Mouse (Mus musculus) hindbrain, postnatal 0 days (tissue): Measurements from ENCODE around the gene Gls2. TPM values are rescaled to one million over a fixed set of nuclear protein-coding genes. Genes with fewer than 3 reads are reported as not detected.
A peak's percentile ranks its signal among the peaks of the same experiment; 100 is the strongest.
"Not testable (repeated sequence)": the region's sequence is repeated elsewhere in the genome, so short reads cannot be mapped to it uniquely, and the experiment has no call there.

Source experiments
- ATAC-seq: fragments of 200-750 bp; cut with Nextera tagmentation; 2 replicates; pipeline ENCODE4 v1.8.0; 2017; ENCODE audit warnings: mild to moderate bottlenecking, moderate TSS enrichment, moderate library complexity
- DNase-seq: peaks from one replicate; pipeline ENCODE4 v3.0.0-alpha.2; 2015; ENCODE audit warnings: low spot score
- H3K27ac ChIP-seq: fragments of 300-500 bp; sonication (generic); 2 replicates; pipeline ENCODE4 v1.5.1; 2014; ENCODE audit warnings: mild to moderate bottlenecking
- H3K27me3 ChIP-seq: fragments of 300-500 bp; sonication (generic); 2 replicates; pipeline ENCODE4 v1.6.1; 2014; ENCODE audit warnings: low read length, mixed read lengths; ENCODE audit not compliant: insufficient read depth
- H3K36me3 ChIP-seq: fragments of 300-500 bp; sonication (generic); 2 replicates; pipeline ENCODE4 v1.6.1; 2014; ENCODE audit warnings: low read length, mixed read lengths; ENCODE audit not compliant: insufficient read depth
- H3K4me1 ChIP-seq: fragments of 300-500 bp; sonication (generic); 2 replicates; pipeline ENCODE4 v1.6.1; 2014; ENCODE audit warnings: antibody characterized with exemption, low read length, mixed read lengths; ENCODE audit not compliant: insufficient read depth
- H3K4me2 ChIP-seq: fragments of 300-500 bp; sonication (generic); 2 replicates; pipeline ENCODE4 v1.6.1; 2014; ENCODE audit warnings: low read depth, mild to moderate bottlenecking, low read length, moderate library complexity, mixed read lengths
- H3K4me3 ChIP-seq: fragments of 300-500 bp; sonication (generic); 2 replicates; pipeline ENCODE4 v1.5.1; 2014; ENCODE audit warnings: low read length
- H3K9ac ChIP-seq: fragments of 300-500 bp; sonication (generic); replicated peaks from 2 replicates; pipeline ENCODE4 v1.6.1; 2014; ENCODE audit warnings: mild to moderate bottlenecking, low read length, moderate library complexity, mixed read lengths
- H3K9me3 ChIP-seq: fragments of 300-500 bp; sonication (generic); 2 replicates; pipeline ENCODE4 v1.6.1; 2016; ENCODE audit warnings: low read length, mixed read lengths
- CTCF ChIP-seq: IDR thresholded peaks from 2 replicates; pipeline ENCODE4 v1.5.1; 2016; ENCODE audit warnings: antibody characterized with exemption, control low read depth, low read depth
- WGBS: fragments of 180-500 bp; shearing (Covaris S2); extraction: QIAGEN DNeasy Blood & Tissue Kit; methylation state at CpG from one replicate; pipeline ENCODE4 v1.1.7; 2014; 5-methylcytosine and 5-hydroxymethylcytosine counted together
- polyA plus RNA-seq: library from polyadenylated mRNA; unstranded; fragments of >200 nt; fragmentation: Nextera tagmentation; extraction: Ambion mirVana; gene quantifications from 2 replicates; pipeline ENCODE4 v1.2.1, GENCODE M21; 2015
- total RNA-seq: library from RNA; depleted of rRNA; stranded (reverse); fragments of >200 nt; gene quantifications from 2 replicates; pipeline ENCODE4 v1.2.3, GENCODE M21; 2014

Gls2 gene
- total and polyA plus RNA-seq, 2 experiments from 2014 or later: 1.7 to 1.9 TPM

DNA sequence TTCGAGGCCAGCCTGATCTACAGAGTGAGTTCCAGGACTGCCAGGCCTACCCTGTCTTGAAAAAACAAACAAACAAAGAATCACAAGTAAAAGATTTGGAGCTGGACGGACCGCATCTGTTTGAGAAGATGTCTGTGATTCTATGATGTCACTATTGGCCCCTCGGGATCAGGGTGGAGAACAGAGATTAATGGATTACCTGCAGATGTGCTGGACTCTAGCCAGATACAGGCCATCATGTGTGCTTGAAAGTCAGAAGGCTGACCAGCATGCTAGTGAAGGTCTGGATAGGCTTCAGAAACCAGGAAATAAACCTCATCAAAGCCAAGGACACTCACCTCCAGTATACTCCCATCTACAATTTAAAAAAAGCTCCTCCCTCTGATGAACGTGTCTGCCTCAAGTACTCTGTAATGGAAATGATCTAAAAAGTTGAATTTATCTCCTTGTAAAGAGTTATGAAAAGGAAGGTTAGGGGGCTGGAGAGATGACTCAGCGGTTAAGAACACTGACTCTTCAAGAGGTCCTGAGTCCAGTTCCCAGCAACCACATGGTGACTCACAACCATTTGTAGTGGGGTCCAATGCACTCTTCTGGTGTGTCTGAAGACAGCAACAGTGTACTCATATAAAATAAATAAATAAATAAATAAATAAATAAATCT lies 8.8 kb upstream of the Gls2 start:
- Histone ChIP-seq H3K4me2 (no peak overlapping the region), H3K9me3 (no peaks in the 10 kb centered on the region), H3K27me3 (no peaks in the 10 kb centered on the region), H3K4me3 (no peak overlapping the region), H3K9ac (no peak overlapping the region), H3K27ac (no peak overlapping the region), H3K36me3 (no peaks in the 10 kb centered on the region), H3K4me1 (no peaks in the 10 kb centered on the region)
- ATAC-seq: no peak
- no peak for TF ChIP-seq CTCF
- 77% methylated on average over 6 of the region's 6 CpGs for WGBS
- DNase-seq: no peak

DNA sequence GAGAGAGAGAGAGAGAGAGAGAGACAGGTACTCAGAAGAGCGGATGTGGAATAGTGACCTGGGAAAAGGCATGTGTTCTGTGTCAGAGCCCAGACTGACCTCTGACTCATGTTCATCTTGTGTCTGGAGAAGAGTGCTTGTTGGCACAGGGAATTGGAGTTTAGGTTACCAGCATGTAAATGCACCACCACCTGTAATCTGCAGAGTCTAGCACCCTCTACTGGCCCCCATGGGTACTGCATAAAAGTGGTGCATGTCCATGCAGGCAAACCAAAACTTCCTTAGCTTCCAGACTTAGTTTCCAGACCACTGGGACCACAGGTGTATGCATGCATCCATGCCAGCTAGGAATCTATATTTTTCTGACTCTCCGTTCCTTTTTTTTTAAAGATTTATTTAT lies 8.3 kb upstream of the Gls2 start:
- Histone ChIP-seq H3K36me3 (no peaks in the 10 kb centered on the region), H3K9ac (no peak overlapping the region), H3K27me3 (no peaks in the 10 kb centered on the region), H3K4me3 (no peak overlapping the region), H3K27ac (no peak overlapping the region), H3K9me3 (no peaks in the 10 kb centered on the region), H3K4me2 (no peak overlapping the region), H3K4me1 (no peaks in the 10 kb centered on the region)
- 58% methylated on average over 2 of the region's 2 CpGs for WGBS
- DNase-seq: peak; percentile 88
- ATAC-seq: no peak
- peak; percentile 96 for TF ChIP-seq CTCF

DNA sequence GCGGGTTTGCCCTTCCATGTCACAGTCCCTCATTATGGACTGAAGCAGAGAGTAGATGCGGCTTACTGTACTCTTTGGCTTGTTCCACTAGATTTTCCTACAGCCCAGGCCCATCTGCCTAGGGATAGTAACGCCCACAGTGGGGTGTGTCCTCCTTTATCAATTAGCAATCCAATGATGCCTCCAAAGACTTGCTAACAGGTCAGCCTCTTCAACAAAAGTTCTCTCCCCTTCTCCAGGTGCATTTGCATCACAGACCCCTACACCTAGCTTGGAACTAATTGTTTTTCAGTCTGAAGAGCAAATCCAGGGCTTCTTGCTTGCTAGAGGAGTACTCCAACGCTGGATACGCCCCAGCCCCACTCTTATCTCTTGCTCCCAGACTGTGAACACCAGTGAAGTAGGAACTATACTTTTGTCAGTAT lies 7.1 kb upstream of the Gls2 start:
- 68% methylated on average over 5 of the region's 5 CpGs for WGBS
- ATAC-seq: no peak
- no peak for TF ChIP-seq CTCF

DNA sequence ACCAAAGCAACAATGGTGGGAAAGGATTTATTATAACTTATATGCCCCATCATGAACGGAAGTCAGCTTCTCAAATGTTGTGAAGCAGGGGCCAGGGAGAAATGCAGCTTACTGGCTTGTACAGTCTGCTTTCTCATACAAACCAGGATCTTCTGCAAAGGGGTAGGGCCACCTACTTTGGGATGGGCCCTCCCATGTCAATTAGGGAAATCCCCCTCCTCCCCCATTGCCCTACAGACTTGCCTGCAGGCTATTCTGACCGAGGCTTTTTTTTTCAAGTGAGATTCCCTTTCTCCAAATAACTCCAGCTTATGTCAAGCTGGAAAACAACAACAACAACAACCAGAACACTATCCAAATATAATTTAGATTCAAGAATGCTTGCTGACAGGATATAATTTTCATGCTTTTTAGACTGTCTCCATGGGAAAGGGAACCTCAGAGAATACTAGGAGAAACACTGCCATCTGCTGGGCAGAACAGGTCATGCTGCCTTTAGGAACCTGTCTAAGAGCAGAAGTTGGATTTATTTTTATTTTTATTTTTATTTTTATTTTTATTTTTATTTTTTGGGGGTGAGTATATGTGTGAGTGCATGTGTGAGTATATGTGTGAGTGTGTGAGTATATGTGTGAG lies 5.9 kb upstream of the Gls2 start:
- 40% methylated on average over 2 of the region's 2 CpGs for WGBS
- peak; percentile 88 for DNase-seq
- H3K4me3 ChIP-seq: no peak overlapping the region
- no peak overlapping the region for H3K4me2 ChIP-seq
- ATAC-seq: no peak
- TF ChIP-seq CTCF: peak; percentile 78
- no peaks in the 10 kb centered on the region for H3K36me3 ChIP-seq
- no peaks in the 10 kb centered on the region for H3K9me3 ChIP-seq
- H3K27ac ChIP-seq: no peak overlapping the region
- H3K4me1 ChIP-seq: no peaks in the 10 kb centered on the region
- H3K27me3 ChIP-seq: no peaks in the 10 kb centered on the region
- H3K9ac ChIP-seq: no peak overlapping the region

More for the DNA sequence above, 7.1 kb upstream of the Gls2 start:
- Histone ChIP-seq H3K4me2 (no peak overlapping the region), H3K9ac (no peak overlapping the region), H3K27me3 (no peaks in the 10 kb centered on the region), H3K9me3 (no peaks in the 10 kb centered on the region), H3K4me3 (no peak overlapping the region), H3K27ac (no peak overlapping the region), H3K4me1 (no peaks in the 10 kb centered on the region), H3K36me3 (no peaks in the 10 kb centered on the region)
- DNase-seq: no peak

DNA sequence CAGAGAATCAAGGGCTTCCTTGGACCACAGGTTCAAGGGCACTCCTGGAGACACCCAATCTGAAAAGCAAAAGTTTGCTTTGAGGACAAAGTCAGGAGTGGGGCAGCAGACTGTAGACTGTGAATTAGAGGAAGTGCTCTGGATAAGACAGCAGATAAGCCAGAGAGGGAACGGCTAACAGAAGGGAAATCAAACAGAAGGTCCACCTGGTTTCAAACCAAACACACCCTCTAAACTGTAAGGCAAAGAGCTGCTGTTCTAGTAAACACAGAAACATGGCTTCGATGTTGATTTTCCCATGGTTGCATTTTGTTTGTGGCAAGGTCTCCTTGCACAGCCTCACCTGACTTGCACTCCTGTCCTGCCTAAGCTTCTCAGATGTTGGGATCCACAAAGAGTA lies 2.8 kb upstream of the Gls2 start:
- 82% methylated on average over 2 of the region's 2 CpGs for WGBS

DNA sequence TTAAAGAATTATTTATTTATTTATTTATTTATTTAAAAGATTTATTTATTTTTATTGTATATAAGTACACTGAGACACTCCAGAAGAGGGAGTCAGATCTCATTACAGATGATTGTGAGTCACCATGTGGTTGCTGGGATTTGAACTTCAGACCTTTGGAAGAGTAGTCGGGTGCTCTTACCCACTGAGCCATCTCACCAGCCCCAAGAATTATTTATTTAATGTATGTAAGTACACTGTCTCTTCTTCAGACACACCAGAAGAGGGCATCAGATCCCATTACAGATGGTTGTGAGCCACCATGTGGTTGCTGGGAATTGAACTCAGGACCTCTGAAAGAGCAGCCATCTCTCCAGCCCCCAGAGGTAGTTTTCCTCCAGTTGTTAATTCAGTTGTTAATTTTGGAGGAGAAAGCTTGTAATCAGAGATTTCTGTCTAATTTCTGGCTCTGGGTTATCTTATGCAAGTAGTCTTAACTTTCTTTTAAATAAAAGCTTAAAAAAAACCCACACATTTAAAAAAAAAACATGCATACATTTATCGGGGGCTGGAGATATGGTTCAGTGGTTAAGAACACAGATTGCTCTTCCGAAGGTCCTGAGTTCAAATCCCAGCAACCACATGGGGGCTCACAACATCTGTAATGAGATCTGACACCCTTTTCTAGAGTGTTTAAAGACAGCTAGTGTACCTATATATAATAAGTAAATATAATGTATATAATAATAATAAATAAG lies 2.1 kb upstream of the Gls2 start:
- not testable (repeated sequence) for H3K27ac ChIP-seq, H3K36me3 ChIP-seq, ATAC-seq, DNase-seq, H3K9ac ChIP-seq, H3K27me3 ChIP-seq, H3K4me3 ChIP-seq, H3K4me1 ChIP-seq, H3K4me2 ChIP-seq, H3K9me3 ChIP-seq
- WGBS: 90% methylated on average over 3 of the region's 3 CpGs

More for the DNA sequence above, 2.8 kb upstream of the Gls2 start:
- ATAC-seq (no peak), DNase-seq (no peak)
- no peak overlapping the region for H3K4me2 ChIP-seq
- H3K27me3 ChIP-seq: no peaks in the 10 kb centered on the region
- TF ChIP-seq CTCF: no peak
- no peaks in the 10 kb centered on the region for H3K9me3 ChIP-seq
- H3K4me3 ChIP-seq: no peak overlapping the region
- H3K36me3 ChIP-seq: no peaks in the 10 kb centered on the region
- no peak overlapping the region for H3K27ac ChIP-seq
- H3K9ac ChIP-seq: no peak overlapping the region
- no peaks in the 10 kb centered on the region for H3K4me1 ChIP-seq
